Mouse (Mus musculus): Measurements from ENCODE around the gene Fuk. TPM values are rescaled to one million over a fixed set of nuclear protein-coding genes. Genes with fewer than 3 reads are reported as not detected.
"Not testable (repeated sequence)": the region's sequence is repeated elsewhere in the genome, so short reads cannot be mapped to it uniquely, and the experiment has no call there.

The Fuk gene
- polyA plus RNA-seq, 1 experiment: 21.7 TPM

DNA sequence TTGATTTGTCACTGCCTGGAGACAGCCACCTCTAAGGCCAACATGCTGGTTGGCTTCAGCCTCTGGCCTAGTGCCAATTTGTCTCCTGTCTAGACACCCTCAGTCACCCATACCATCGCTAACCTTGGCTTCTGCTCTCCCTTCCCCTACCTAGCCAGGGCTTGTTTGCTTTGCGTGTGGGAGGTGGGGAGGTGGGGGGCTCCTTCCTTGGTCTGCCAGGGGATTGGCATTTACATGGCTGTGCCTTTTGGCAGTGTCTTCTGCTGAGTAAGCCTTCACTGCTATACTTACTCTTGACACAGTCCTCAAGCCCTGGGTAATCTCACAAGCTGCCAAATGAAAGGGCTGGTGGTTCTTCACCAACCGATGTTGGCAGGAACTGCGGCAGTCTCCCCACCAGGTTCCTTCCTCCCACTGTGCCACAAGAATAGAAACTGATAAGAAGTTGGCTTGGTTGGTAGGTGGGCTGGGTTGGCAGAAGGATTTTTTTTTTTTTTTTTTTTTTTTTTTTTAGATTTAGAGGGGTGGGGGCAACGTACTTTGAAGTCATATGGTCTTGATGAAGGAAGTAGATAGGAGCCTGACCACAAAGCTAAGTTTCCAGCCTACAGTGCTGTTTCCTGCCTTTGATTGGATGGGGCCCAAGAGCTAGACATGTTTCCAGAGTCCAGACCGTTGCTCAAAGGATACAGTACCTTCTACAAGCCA, 36.7 kb upstream of the Fuk start:
- TF ChIP-seq POLR2A (IDR thresholded peaks at IDR 0.05; ENCODE audit: low read depth, low read length) (no peak), CTCF (IDR thresholded peaks at IDR 0.05; ENCODE audit: extremely low read depth, insufficient read length, insufficient replicate concordance, low read depth, low read length) (no peak)
- H3K27me3 ChIP-seq (ENCODE audit: control insufficient read depth, insufficient read depth, low read length): no peaks in the 10 kb centered on the region
- H3K4me1 ChIP-seq (ENCODE audit: control insufficient read depth, insufficient read depth, insufficient read length, low read length): 0 out of 2 replicates have a peak, but pooled peaks cover 4% of the 10 kb centered on the region
- WGBS: 50% methylated on average over 6 of the region's 6 CpGs
- H3K27ac ChIP-seq (ENCODE audit: insufficient read depth, low read depth, low read length): no peak overlapping the region
- no peak overlapping the region for H3K4me3 ChIP-seq (ENCODE audit: low read depth, low read length)
- H3K36me3 ChIP-seq (ENCODE audit: control insufficient read depth, insufficient read depth, low read length): no peaks in the 10 kb centered on the region

DNA sequence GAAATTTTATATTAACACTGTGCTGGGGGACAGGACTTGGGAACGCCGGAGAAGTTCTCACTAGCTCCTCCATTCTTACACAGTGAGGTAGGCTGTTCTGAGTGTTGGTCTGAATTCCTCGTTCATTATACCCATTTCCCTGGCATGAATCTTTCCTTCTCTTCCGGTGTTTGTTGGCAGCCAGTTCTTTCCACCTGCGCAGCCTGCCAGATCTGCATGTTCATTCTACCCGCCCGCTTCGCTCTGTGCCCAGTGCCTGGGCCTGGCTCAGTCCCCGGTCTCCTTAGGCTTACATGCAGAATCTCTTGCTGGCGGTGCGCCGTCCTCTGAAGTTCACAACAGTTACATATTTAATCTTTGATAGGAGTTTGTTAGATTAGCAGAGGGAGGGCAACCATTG, 33.9 kb upstream of the Fuk start:
- WGBS: 57% methylated on average over 12 of the region's 12 CpGs
- Histone ChIP-seq H3K27ac (ENCODE audit: insufficient read depth, low read depth, low read length) (no peak overlapping the region), H3K36me3 (ENCODE audit: control insufficient read depth, insufficient read depth, low read length) (no peaks in the 10 kb centered on the region), H3K27me3 (ENCODE audit: control insufficient read depth, insufficient read depth, low read length) (no peaks in the 10 kb centered on the region), H3K4me3 (ENCODE audit: low read depth, low read length) (no peak overlapping the region), H3K4me1 (ENCODE audit: control insufficient read depth, insufficient read depth, insufficient read length, low read length) (0 out of 2 replicates have a peak, but pooled peaks cover 4% of the 10 kb centered on the region)
- no peak for TF ChIP-seq CTCF (IDR thresholded peaks at IDR 0.05; ENCODE audit: extremely low read depth, insufficient read length, insufficient replicate concordance, low read depth, low read length)
- no peak for TF ChIP-seq POLR2A (IDR thresholded peaks at IDR 0.05; ENCODE audit: low read depth, low read length)

DNA sequence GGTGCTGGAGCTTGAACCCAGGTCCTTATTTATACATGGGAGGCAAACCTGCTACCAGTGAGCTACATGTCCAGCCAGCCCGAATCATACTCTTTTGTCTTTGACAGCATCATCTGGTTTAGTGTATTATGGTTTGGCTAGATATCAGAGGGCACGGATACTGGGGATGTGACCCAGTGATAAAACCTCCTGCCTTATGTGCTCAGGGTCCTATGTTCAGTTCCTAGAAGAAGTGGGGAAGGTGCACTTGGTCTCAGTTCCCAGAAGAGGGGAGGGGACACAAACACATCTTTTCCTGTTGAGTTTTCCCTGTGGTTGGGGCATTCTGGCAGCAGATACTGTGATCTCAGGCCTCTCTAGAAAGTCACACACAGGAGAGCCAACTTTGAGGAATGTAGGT, 31.0 kb upstream of the Fuk start:
- Histone ChIP-seq H3K27me3 (ENCODE audit: control insufficient read depth, insufficient read depth, low read length) (no peaks in the 10 kb centered on the region), H3K36me3 (ENCODE audit: control insufficient read depth, insufficient read depth, low read length) (no peaks in the 10 kb centered on the region), H3K4me1 (ENCODE audit: control insufficient read depth, insufficient read depth, insufficient read length, low read length) (no peaks in the 10 kb centered on the region), H3K27ac (ENCODE audit: insufficient read depth, low read depth, low read length) (no peak overlapping the region), H3K4me3 (ENCODE audit: low read depth, low read length) (no peak overlapping the region)
- WGBS: 82% methylated on average over 2 of the region's 2 CpGs
- TF ChIP-seq CTCF (IDR thresholded peaks at IDR 0.05; ENCODE audit: extremely low read depth, insufficient read length, insufficient replicate concordance, low read depth, low read length) (no peak), POLR2A (IDR thresholded peaks at IDR 0.05; ENCODE audit: low read depth, low read length) (no peak)

DNA sequence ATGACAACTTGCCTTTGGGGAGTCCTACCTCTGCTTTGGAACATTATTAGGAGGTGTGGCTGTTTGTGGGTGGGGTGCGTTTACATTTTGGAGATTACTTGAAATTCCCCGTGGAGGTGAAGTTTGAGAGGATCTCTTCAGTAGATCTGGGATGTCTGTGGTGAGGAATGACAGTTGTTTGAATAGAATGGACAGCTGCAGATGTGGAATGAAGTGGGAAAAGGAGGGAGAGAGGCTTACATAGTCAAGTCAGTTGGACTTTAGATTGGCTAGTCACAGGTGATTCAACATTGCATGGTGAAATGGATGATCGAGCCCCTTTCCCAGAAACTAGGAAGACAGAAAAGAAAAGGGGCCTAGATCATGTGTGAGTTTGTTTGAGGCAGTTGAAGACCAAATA, 30.2 kb upstream of the Fuk start:
- no peak overlapping the region for H3K27ac ChIP-seq (ENCODE audit: insufficient read depth, low read depth, low read length)
- WGBS: 55% methylated on average over 3 of the region's 3 CpGs
- H3K4me3 ChIP-seq (ENCODE audit: low read depth, low read length): no peak overlapping the region
- no peak for TF ChIP-seq CTCF (IDR thresholded peaks at IDR 0.05; ENCODE audit: extremely low read depth, insufficient read length, insufficient replicate concordance, low read depth, low read length)
- TF ChIP-seq POLR2A (IDR thresholded peaks at IDR 0.05; ENCODE audit: low read depth, low read length): no peak
- H3K36me3 ChIP-seq (ENCODE audit: control insufficient read depth, insufficient read depth, low read length): no peaks in the 10 kb centered on the region
- no peaks in the 10 kb centered on the region for H3K27me3 ChIP-seq (ENCODE audit: control insufficient read depth, insufficient read depth, low read length)
- no peaks in the 10 kb centered on the region for H3K4me1 ChIP-seq (ENCODE audit: control insufficient read depth, insufficient read depth, insufficient read length, low read length)

DNA sequence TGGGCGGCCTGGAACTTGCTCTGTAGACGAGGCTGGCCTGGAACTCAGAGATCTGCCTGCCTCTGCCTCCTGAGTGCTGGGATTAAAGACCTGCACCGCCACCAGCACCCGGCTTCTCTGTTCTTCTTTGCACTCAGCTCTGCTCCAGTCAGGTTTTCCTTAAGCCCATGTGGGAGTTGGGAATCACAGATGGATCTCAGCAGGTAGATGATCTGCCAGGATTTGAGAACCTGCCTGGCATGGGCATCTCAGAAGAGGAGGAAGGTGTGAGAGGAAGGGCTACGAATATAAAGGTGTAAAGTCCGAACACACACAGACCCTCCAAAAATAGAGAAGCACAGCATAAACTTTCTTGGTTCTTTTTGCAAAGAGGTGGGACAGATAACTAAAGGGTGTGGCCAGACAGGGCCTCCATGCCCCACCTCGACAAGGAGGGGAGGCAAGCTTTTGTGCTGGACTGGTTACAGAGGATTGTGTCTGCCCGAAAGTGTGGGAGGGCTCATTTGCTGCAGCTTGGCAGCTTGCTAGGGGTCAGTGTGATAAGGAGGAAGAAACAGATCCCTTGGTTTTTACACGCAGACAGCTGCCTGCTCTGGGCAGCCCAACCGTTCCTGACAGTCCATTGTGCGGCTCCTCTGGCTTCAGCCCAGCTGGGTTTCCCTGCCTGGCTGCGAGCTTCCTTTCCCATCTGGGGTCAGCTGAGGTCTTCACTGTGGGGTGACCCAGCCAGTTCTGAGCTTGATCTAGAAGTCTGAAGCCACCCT, 29.1 kb upstream of the Fuk start:
- WGBS: 43% methylated on average over 12 of the region's 12 CpGs
- TF ChIP-seq POLR2A (IDR thresholded peaks at IDR 0.05; ENCODE audit: low read depth, low read length) (no peak), CTCF (IDR thresholded peaks at IDR 0.05; ENCODE audit: extremely low read depth, insufficient read length, insufficient replicate concordance, low read depth, low read length) (no peak)

DNA sequence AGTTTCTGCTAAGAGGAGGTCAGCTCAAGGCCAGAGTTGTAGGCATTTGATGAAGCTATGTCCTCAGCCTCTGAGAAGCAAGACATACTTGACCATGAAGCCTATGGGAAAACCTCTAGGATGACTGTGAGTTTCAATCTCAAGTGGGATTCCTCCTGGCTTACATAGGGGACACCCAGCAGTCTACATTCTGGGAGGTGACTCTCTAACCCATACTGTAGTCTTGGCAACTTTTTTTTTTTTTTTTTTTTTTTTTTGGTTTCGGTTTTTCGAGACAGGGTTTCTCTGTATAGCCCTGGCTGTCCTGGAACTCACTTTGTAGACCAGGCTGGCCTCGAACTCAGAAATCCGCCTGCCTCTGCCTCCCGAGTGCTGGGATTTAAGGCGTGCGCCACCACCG, 27.4 kb upstream of the Fuk start:
- 0 out of 2 replicates have a peak overlapping the region, but pooled peaks have one; percentile 46 for H3K27ac ChIP-seq (ENCODE audit: insufficient read depth, low read depth, low read length)
- 89% methylated on average over 8 of the region's 8 CpGs for WGBS
- H3K4me1 ChIP-seq (ENCODE audit: control insufficient read depth, insufficient read depth, insufficient read length, low read length): not testable (repeated sequence)

More for the DNA sequence above, 29.1 kb upstream of the Fuk start:
- Histone ChIP-seq H3K27me3 (ENCODE audit: control insufficient read depth, insufficient read depth, low read length) (no peaks in the 10 kb centered on the region), H3K36me3 (ENCODE audit: control insufficient read depth, insufficient read depth, low read length) (no peaks in the 10 kb centered on the region), H3K4me3 (ENCODE audit: low read depth, low read length) (no peak overlapping the region), H3K4me1 (ENCODE audit: control insufficient read depth, insufficient read depth, insufficient read length, low read length) (no peaks in the 10 kb centered on the region), H3K27ac (ENCODE audit: insufficient read depth, low read depth, low read length) (no peak overlapping the region)

DNA sequence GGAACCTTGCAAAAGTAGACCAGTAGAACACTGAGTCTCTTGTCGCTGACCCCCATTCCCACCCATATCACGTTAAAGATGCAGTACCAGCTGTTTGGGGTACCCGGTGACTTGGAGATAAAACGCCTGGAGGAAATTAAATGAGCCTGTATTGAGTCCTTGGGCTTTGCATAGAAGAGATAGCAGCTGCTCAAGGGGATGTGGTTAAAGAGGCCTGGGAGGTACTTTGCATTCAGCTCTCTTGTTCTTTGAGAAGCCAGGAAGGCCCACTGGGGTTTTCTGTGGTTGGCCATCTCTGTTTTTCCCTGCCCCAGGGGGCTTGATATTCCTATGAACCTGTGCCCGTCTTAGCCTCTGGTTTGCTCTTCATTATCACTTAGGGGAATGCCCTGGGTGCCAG, 26.8 kb upstream of the Fuk start:
- no peaks in the 10 kb centered on the region for H3K36me3 ChIP-seq (ENCODE audit: control insufficient read depth, insufficient read depth, low read length)
- no peak overlapping the region for H3K4me3 ChIP-seq (ENCODE audit: low read depth, low read length)
- TF ChIP-seq CTCF (IDR thresholded peaks at IDR 0.05; ENCODE audit: extremely low read depth, insufficient read length, insufficient replicate concordance, low read depth, low read length) (no peak), POLR2A (IDR thresholded peaks at IDR 0.05; ENCODE audit: low read depth, low read length) (no peak)
- H3K4me1 ChIP-seq (ENCODE audit: control insufficient read depth, insufficient read depth, insufficient read length, low read length): no peaks in the 10 kb centered on the region
- 0 out of 2 replicates have a peak overlapping the region, but pooled peaks have one; percentile 46 for H3K27ac ChIP-seq (ENCODE audit: insufficient read depth, low read depth, low read length)
- H3K27me3 ChIP-seq (ENCODE audit: control insufficient read depth, insufficient read depth, low read length): no peaks in the 10 kb centered on the region
- 68% methylated on average over 5 of the region's 5 CpGs for WGBS

More for the DNA sequence above, 27.4 kb upstream of the Fuk start:
- H3K27me3 ChIP-seq (ENCODE audit: control insufficient read depth, insufficient read depth, low read length); H3K36me3 ChIP-seq (ENCODE audit: control insufficient read depth, insufficient read depth, low read length); H3K4me3 ChIP-seq (ENCODE audit: low read depth, low read length): not testable (repeated sequence)
